Mouse (Mus musculus) liver, postnatal 0 days (tissue): ENCODE measurements around the gene Slc16a11. TPM values are rescaled to one million over a fixed set of nuclear protein-coding genes. Genes with fewer than 3 reads are reported as not detected.
A peak's percentile ranks its signal among the peaks of the same experiment; 100 is the strongest.

Experiments used
- ATAC-seq: fragments of 200-750 bp; cut with Nextera tagmentation; 2 replicates; pipeline ENCODE4 v1.8.0; 2017; ENCODE audit warnings: mild to moderate bottlenecking, moderate library complexity
- DNase-seq: peaks from one replicate; pipeline ENCODE4 v3.0.0-alpha.2; 2016
- H3K27ac ChIP-seq: fragments of 300-500 bp; sonication (generic); 2 replicates; pipeline ENCODE4 v1.5.1; 2014; ENCODE audit warnings: antibody characterized with exemption, moderate library complexity, mild to moderate bottlenecking, low read depth
- H3K27me3 ChIP-seq: fragments of 300-500 bp; sonication (generic); 2 replicates; pipeline ENCODE4 v1.6.1; 2014; ENCODE audit warnings: low read length, control low read depth, mixed read lengths; ENCODE audit not compliant: insufficient read depth
- H3K36me3 ChIP-seq: fragments of 300-500 bp; sonication (generic); replicated peaks from 2 replicates; pipeline ENCODE4 v1.6.1; 2014; ENCODE audit warnings: mild to moderate bottlenecking, control low read depth, low read length, moderate library complexity, mixed read lengths; ENCODE audit not compliant: insufficient read depth
- H3K4me1 ChIP-seq: fragments of 300-500 bp; sonication (generic); 2 replicates; pipeline ENCODE4 v1.6.1; 2014; ENCODE audit warnings: antibody characterized with exemption, mild to moderate bottlenecking, control low read depth; ENCODE audit not compliant: insufficient read depth
- H3K4me2 ChIP-seq: fragments of 300-500 bp; sonication (generic); 2 replicates; pipeline ENCODE4 v1.6.1; 2014; ENCODE audit warnings: low read depth, mild to moderate bottlenecking, low read length, moderate library complexity, mixed read lengths
- H3K4me3 ChIP-seq: fragments of 300-500 bp; sonication (generic); 2 replicates; pipeline ENCODE4 v1.5.1; 2014; ENCODE audit warnings: low read depth, low read length
- H3K9ac ChIP-seq: fragments of 300-500 bp; sonication (generic); replicated peaks from 2 replicates; pipeline ENCODE4 v1.6.1; 2014; ENCODE audit warnings: mild to moderate bottlenecking, moderate library complexity
- H3K9me3 ChIP-seq: fragments of 300-500 bp; sonication (generic); 2 replicates; pipeline ENCODE4 v1.6.1; 2016; ENCODE audit warnings: mild to moderate bottlenecking, control low read depth, low read length, mixed read lengths
- CTCF ChIP-seq: sonication (generic); IDR thresholded peaks from 2 replicates; pipeline ENCODE4 v1.5.1; 2016; ENCODE audit warnings: antibody characterized with exemption, low read depth
- EP300 ChIP-seq: IDR thresholded peaks from 2 replicates; pipeline ENCODE4 v1.6.1; 2016; ENCODE audit warnings: antibody characterized with exemption, low read depth, mild to moderate bottlenecking
- WGBS: fragments of 180-500 bp; shearing (Covaris S2); extraction: QIAGEN DNeasy Blood & Tissue Kit; methylation state at CpG from one replicate; pipeline ENCODE4 v1.1.7; 2014; ENCODE audit not compliant: insufficient replicate concordance; 5-methylcytosine and 5-hydroxymethylcytosine counted together
- polyA plus RNA-seq: library from polyadenylated mRNA; unstranded; fragments of >200 nt; fragmentation: Nextera tagmentation; extraction: Ambion mirVana; gene quantifications from 2 replicates; pipeline ENCODE4 v1.2.1, GENCODE M21; 2015

Gene Slc16a11
- polyA plus RNA-seq, 1 experiment from 2014 or later, result 1.8 TPM

DNA sequence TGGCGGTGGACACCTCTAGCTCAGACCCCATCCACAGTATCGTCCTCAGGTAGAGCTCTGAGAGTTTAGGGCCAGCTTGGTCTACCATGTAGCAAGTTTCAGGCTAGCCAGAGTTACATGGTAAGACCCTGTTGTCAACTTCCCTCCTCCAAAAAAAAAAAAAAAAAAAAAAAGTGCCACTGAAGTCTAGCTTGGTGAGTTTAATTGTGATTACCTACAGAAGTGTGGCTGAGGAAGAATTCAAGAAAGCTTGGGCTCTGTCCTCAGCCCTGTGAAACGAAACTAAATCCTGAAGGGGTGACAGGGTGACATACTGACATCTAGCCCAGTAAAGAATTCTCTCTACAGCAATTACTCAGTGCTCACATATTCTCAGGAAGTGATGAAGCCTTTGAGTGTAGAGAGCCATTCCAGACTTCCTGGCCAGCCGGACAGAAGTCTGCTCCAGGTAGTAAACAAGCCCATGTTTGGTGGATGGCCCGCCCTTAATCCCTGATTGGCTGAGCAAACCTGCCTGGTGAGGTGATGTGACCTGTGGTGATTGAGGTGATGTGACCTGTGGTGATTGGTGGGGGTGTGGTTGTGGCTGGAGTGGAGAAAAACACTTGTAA is 3.7 kb upstream of the Slc16a11 start:
- ATAC-seq (peak; percentile 74), DNase-seq (no peak)
- no peak overlapping the region for H3K4me2 ChIP-seq
- no peaks in the 10 kb centered on the region for H3K36me3 ChIP-seq
- no peak overlapping the region for H3K9ac ChIP-seq
- peaks cover 7% of the 10 kb centered on the region for H3K4me1 ChIP-seq
- no peaks in the 10 kb centered on the region for H3K9me3 ChIP-seq
- no peak overlapping the region for H3K4me3 ChIP-seq
- TF ChIP-seq EP300 (no peak), CTCF (no peak)
- H3K27ac ChIP-seq, result no peak overlapping the region
- 57% methylated on average over 5 of the region's 5 CpGs for WGBS
- H3K27me3 ChIP-seq, result peaks cover 9% of the 10 kb centered on the region

DNA sequence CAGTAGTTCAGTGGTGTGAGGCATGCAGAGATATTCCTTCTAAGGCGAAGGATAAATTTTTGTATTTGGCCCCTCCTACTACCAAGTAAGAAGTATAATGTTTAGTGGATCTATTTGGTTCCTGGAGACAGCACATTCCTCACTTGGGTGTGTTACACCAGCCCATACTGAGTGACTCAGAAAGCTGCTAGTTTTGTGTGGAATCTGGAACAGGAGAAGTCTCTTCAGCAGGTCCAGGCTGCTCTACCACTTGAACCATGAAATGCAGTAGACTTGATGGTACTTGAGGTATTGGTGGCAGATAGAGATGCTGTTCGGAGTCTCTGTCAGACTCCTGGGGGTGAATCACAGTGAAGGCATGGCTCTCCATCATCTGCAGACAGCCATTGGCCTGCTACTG is 1.9 kb upstream of the Slc16a11 start:
- DNase-seq (no peak), ATAC-seq (no peak)
- no peaks in the 10 kb centered on the region for H3K9me3 ChIP-seq
- peaks cover 27% of the 10 kb centered on the region for H3K27me3 ChIP-seq
- H3K4me3 ChIP-seq, result no peak overlapping the region
- no peaks in the 10 kb centered on the region for H3K36me3 ChIP-seq
- no peak overlapping the region for H3K4me2 ChIP-seq
- H3K27ac ChIP-seq, result no peak overlapping the region
- 92% methylated on average over 2 of the region's 2 CpGs for WGBS
- TF ChIP-seq EP300, result no peak
- no peak overlapping the region for H3K9ac ChIP-seq
- peaks cover 16% of the 10 kb centered on the region for H3K4me1 ChIP-seq

DNA sequence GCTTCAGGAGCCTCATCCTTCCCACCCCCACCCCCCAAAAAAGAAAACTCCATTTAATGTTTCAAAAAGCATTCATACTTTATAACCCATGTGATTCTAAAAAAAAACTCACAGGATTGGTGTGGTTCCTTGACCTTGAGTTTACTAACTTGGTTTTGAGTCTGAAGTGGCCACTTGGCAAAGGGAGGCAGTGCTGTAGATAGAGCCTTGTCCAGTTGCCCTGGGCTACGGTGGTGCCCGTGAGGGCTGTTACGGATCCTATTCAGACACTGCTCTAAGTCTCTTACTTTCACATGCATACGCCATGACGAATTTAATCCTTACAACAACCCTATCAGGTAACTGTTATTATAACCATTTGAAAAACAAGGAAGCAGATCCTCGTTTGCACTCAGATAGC is 580 bp upstream of the Slc16a11 start:
- H3K27me3 ChIP-seq, result peaks cover 35% of the 10 kb centered on the region
- ATAC-seq, result no peak
- H3K4me2 ChIP-seq, result no peak overlapping the region

DNA sequence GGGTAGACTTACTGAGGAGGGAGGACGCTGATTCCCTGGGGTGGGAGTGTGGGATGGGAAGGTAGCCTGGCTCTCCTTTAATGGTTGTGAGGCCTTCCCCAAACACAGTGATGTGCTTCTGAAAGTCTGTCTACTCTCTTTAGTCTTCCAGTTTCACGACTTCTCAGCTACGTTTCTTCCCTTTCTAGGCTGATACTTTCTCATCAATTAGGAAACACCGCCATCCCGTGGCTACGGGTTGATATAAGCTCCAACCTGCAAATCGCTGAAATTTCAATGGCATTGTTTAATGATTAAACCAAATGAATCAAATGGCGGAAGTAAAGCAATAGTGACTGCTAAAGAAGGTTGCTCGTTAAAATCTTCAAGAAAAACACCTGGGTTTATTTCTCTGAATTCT is 344 bp downstream of the Slc16a11 start:
- DNase-seq (peak; percentile 74), ATAC-seq (peak; percentile 24; the same call in 1 of the 2 replicates)
- Histone ChIP-seq H3K36me3 (no peaks in the 10 kb centered on the region), H3K4me2 (peak overlapping the region; percentile 64; the same call in 1 of the 2 replicates), H3K27ac (no peak overlapping the region), H3K4me3 (no peak overlapping the region), H3K9ac (no peak overlapping the region), H3K4me1 (peaks cover 16% of the 10 kb centered on the region), H3K27me3 (peaks cover 35% of the 10 kb centered on the region), H3K9me3 (no peaks in the 10 kb centered on the region)
- whole genome bisulfite sequencing, result 5% methylated on average over 9 of the region's 9 CpGs
- TF ChIP-seq CTCF (peak; percentile 78), EP300 (no peak)

More for the DNA sequence above, 580 bp upstream of the Slc16a11 start:
- Histone ChIP-seq H3K27ac (no peak overlapping the region), H3K9me3 (no peaks in the 10 kb centered on the region), H3K4me3 (no peak overlapping the region), H3K36me3 (no peaks in the 10 kb centered on the region), H3K4me1 (peaks cover 16% of the 10 kb centered on the region), H3K9ac (no peak overlapping the region)
- 85% methylated on average over 6 of the region's 6 CpGs for WGBS
- no peak for DNase-seq
- no peak for TF ChIP-seq CTCF
- no peak for TF ChIP-seq EP300

DNA sequence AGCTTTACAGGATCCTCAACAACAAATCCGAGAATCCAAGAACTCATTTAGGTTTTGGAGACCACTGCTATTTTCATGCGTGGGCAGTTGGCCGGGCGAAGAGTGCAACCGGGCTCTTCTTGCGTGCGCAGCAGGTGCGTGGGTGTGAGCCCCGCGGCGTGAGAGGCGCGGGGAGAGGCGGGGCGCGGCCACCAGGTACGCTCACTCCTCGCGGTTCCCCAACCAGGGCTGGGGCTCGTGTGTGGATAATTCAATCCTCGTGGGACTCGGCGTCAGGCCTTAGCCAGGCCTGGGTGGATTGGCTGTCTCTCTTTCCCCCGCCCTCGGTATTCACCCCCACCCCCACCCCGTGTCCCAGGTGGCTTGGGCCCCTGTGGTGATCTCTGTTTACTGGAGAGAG is 1.2 kb downstream of the Slc16a11 start:
- Histone ChIP-seq H3K4me2 (peak overlapping the region; percentile 64), H3K36me3 (no peaks in the 10 kb centered on the region), H3K27ac (no peak overlapping the region), H3K9me3 (no peaks in the 10 kb centered on the region), H3K27me3 (peaks cover 35% of the 10 kb centered on the region), H3K4me3 (peak overlapping the region; percentile 32), H3K9ac (no peak overlapping the region), H3K4me1 (peaks cover 13% of the 10 kb centered on the region)
- TF ChIP-seq EP300, result no peak
- TF ChIP-seq CTCF, result no peak
- ATAC-seq (peak; percentile 26; the same call in 1 of the 2 replicates), DNase-seq (no peak)
- 9% methylated on average over 26 of the region's 26 CpGs for WGBS

DNA sequence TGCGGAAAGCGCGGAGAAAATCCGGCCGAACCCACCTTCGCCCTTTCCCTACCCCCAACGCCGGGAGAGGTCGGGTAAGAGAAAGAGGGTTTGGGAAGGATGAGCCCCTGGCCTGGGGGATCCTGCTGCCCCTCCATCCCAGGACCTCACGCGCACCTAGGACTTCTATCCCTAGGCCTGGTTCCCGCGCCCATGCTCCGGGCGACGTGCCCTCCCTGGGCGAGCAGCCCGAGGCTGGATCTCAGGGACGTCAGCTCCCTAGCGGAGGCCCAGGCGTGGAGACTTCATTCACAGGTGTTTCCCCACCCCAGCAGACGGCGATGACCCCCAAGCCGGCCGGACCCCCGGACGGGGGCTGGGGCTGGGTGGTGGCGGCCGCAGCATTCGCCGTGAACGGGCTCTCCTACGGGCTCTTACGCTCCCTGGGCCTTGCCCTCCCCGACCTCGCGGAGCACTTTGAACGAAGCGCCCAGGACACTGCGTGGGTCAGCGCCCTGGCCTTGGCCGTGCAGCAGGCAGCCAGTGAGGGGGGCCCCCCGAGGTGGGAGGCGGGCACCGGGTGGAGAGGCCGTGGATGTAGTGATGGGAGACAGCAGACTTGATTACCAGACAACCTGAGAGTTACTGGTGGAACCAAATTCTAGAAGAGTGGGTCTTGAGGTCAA is 1.8 kb downstream of the Slc16a11 start:
- 2% methylated on average over 42 of the region's 46 CpGs for WGBS
- peaks cover 13% of the 10 kb centered on the region for H3K4me1 ChIP-seq
- no peaks in the 10 kb centered on the region for H3K36me3 ChIP-seq
- ATAC-seq, result peak; percentile 40
- peak overlapping the region; percentile 64 for H3K4me2 ChIP-seq
- peak overlapping the region; percentile 32 for H3K4me3 ChIP-seq
- DNase-seq, result no peak
- TF ChIP-seq EP300, result no peak
- no peak for TF ChIP-seq CTCF
- peaks cover 35% of the 10 kb centered on the region for H3K27me3 ChIP-seq
- H3K9ac ChIP-seq, result peak overlapping the region; percentile 34; the same call in 1 of the 2 replicates
- H3K9me3 ChIP-seq, result no peaks in the 10 kb centered on the region
- no peak overlapping the region for H3K27ac ChIP-seq
